ENCODE assay signal across 18 mouse cellular contexts in the genomic region with DNA sequence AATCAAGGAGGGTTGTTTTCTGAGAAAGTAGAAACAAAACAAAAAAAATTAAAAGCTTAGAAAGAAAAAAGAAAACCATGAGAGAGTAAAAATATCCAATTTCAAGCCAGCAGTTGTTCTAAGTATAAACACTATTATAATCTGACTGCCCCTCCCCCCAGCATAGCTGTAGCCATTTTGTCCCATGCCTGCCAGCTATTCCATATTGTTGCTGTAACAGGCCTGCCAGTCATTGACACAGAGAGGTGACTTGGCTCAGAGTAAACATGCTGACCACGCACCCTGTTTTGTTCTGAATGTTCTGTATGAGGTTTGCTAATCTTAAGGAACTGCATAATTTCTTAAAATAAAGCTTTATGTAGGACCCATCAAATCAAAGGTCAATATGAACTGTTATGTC.
"Had no signal": no experiment of that assay in that cellular context is flagged by ENCODE, and none has a peak within 500 bp of the region (broad histone marks: within the 10 kb centered on the region; RNA-seq: fewer than 3 reads in every experiment).

No protein-coding gene starts in this region.

- DNase-seq: midbrain, embryonic 14.5 days; retina, postnatal 1 day; right cerebral cortex, adult 18-20 months; right cerebral cortex, postnatal 25 days; right cerebral cortex, postnatal 4 days; spleen, adult 18-20 months; thymus, adult 18-20 months; thymus, postnatal 14 days; thymus, postnatal 36 days had no signal

- H3K9me3 ChIP-seq: liver, embryonic 12.5 days; lung, embryonic 15.5 days; midbrain, embryonic 10.5 days; midbrain, embryonic 12.5 days; neural tube, embryonic 13.5 days; neural tube, embryonic 15.5 days had no signal

- H3K4me3 ChIP-seq: liver, embryonic 12.5 days; lung, embryonic 15.5 days; midbrain, embryonic 10.5 days; midbrain, embryonic 12.5 days; myocyte; neural tube, embryonic 13.5 days; neural tube, embryonic 15.5 days had no signal

- H3K4me2 ChIP-seq: liver, embryonic 12.5 days; lung, embryonic 15.5 days; midbrain, embryonic 12.5 days; neural tube, embryonic 13.5 days; neural tube, embryonic 15.5 days had no signal

- H3K36me3 ChIP-seq: liver, embryonic 12.5 days; lung, embryonic 15.5 days; midbrain, embryonic 10.5 days; midbrain, embryonic 12.5 days; neural tube, embryonic 13.5 days; neural tube, embryonic 15.5 days had no signal

- ATAC-seq: liver, embryonic 12.5 days; midbrain, embryonic 16.5 days had no signal

- H3K27ac ChIP-seq: liver, embryonic 12.5 days; liver, embryonic 14.5 days; lung, embryonic 15.5 days; midbrain, embryonic 10.5 days; midbrain, embryonic 12.5 days; neural tube, embryonic 13.5 days; neural tube, embryonic 15.5 days had no signal

- H3K9ac ChIP-seq: liver, embryonic 12.5 days; liver, embryonic 14.5 days; lung, embryonic 15.5 days; midbrain, embryonic 12.5 days; neural tube, embryonic 13.5 days; neural tube, embryonic 15.5 days had no signal

- H3K27me3 ChIP-seq: liver, embryonic 12.5 days; lung, embryonic 15.5 days; midbrain, embryonic 12.5 days; neural tube, embryonic 13.5 days; neural tube, embryonic 15.5 days had no signal

- H3K4me1 ChIP-seq: liver, embryonic 12.5 days; lung, embryonic 15.5 days; midbrain, embryonic 12.5 days; neural tube, embryonic 13.5 days; neural tube, embryonic 15.5 days had no signal
